Mouse (Mus musculus): ENCODE measurements around the gene Gpc6. TPM values are rescaled to one million over a fixed set of nuclear protein-coding genes. Genes with fewer than 3 reads are reported as not detected.

Gene Gpc6
- total and polyA plus RNA-seq, 3 experiments: not detected

GRCm38 (mm10) chr14:117055134-117055533 is 130.0 kb downstream of the Gpc6 start:
- H3K27ac ChIP-seq (ENCODE audit: control insufficient read depth, low read depth, low read length): no peak overlapping the region
- no peak overlapping the region for H3K4me3 ChIP-seq (ENCODE audit: control insufficient read depth in 1 of 2, insufficient read depth in 1 of 2, low read depth in 2 of 2, low read length in 2 of 2)
- H3K4me1 ChIP-seq (ENCODE audit: control insufficient read depth in 1 of 2, insufficient read depth in 2 of 2, low read length in 2 of 2): no peaks in the 10 kb centered on the region
- no peaks in the 10 kb centered on the region for H3K79me2 ChIP-seq (ENCODE audit: control insufficient read depth, insufficient read depth, low read length, poor library complexity)
- no peaks in the 10 kb centered on the region for H3K36me3 ChIP-seq (ENCODE audit: control insufficient read depth in 1 of 2, insufficient read depth in 2 of 2, low read length in 2 of 2)
- TF ChIP-seq SIN3A (IDR thresholded peaks at IDR 0.05; ENCODE audit: low read length) (no peak), MEF2A (IDR thresholded peaks at IDR 0.05; ENCODE audit: extremely low read depth, insufficient replicate concordance, low read depth, low read length, poor library complexity, severe bottlenecking) (no peak), UBTF (IDR thresholded peaks at IDR 0.05; ENCODE audit: borderline replicate concordance, insufficient read depth, low read depth, low read length) (no peak), ZNF384 (IDR thresholded peaks at IDR 0.05; ENCODE audit: low read depth, low read length) (no peak)
- no peaks in the 10 kb centered on the region for H3K9me3 ChIP-seq (replicated peaks; ENCODE audit: insufficient read depth, low read length)
- H3K27me3 ChIP-seq (ENCODE audit: control insufficient read depth in 1 of 2, insufficient read depth in 2 of 2, low read length in 2 of 2): no peaks in the 10 kb centered on the region
- no peak for DNase-seq (ENCODE audit: low read depth, low spot score)
- no peak overlapping the region for H3K9ac ChIP-seq (ENCODE audit: control insufficient read depth, low read depth, low read length, poor library complexity, severe bottlenecking)

GRCm38 (mm10) chr14:117061078-117061477 is 136.0 kb downstream of the Gpc6 start:
- Histone ChIP-seq H3K27me3 (ENCODE audit: control insufficient read depth in 1 of 2, insufficient read depth in 2 of 2, low read length in 2 of 2) (no peaks in the 10 kb centered on the region), H3K79me2 (ENCODE audit: control insufficient read depth, insufficient read depth, low read length, poor library complexity) (no peaks in the 10 kb centered on the region), H3K36me3 (ENCODE audit: control insufficient read depth in 1 of 2, insufficient read depth in 2 of 2, low read length in 2 of 2) (no peaks in the 10 kb centered on the region), H3K4me1 (ENCODE audit: control insufficient read depth in 1 of 2, insufficient read depth in 2 of 2, low read length in 2 of 2) (no peaks in the 10 kb centered on the region), H3K9me3 (replicated peaks; ENCODE audit: insufficient read depth, low read length) (no peaks in the 10 kb centered on the region), H3K9ac (ENCODE audit: control insufficient read depth, low read depth, low read length, poor library complexity, severe bottlenecking) (no peak overlapping the region), H3K27ac (ENCODE audit: control insufficient read depth, low read depth, low read length) (no peak overlapping the region), H3K4me3 (ENCODE audit: control insufficient read depth in 1 of 2, insufficient read depth in 1 of 2, low read depth in 2 of 2, low read length in 2 of 2) (no peak overlapping the region)
- DNase-seq (ENCODE audit: low read depth, low spot score): no peak
- TF ChIP-seq POLR2AphosphoS2 (IDR thresholded peaks at IDR 0.05; ENCODE audit: low read length) (no peak), ZNF384 (IDR thresholded peaks at IDR 0.05; ENCODE audit: low read depth, low read length) (no peak)

GRCm38 (mm10) chr14:117061527-117061926 is 136.4 kb downstream of the Gpc6 start:
- H3K79me2 ChIP-seq (ENCODE audit: control insufficient read depth, insufficient read depth, low read length, poor library complexity): no peaks in the 10 kb centered on the region
- H3K9ac ChIP-seq (ENCODE audit: control insufficient read depth, low read depth, low read length, poor library complexity, severe bottlenecking): no peak overlapping the region
- no peaks in the 10 kb centered on the region for H3K27me3 ChIP-seq (ENCODE audit: control insufficient read depth in 1 of 2, insufficient read depth in 2 of 2, low read length in 2 of 2)
- H3K36me3 ChIP-seq (ENCODE audit: control insufficient read depth in 1 of 2, insufficient read depth in 2 of 2, low read length in 2 of 2): no peaks in the 10 kb centered on the region
- H3K4me1 ChIP-seq (ENCODE audit: control insufficient read depth in 1 of 2, insufficient read depth in 2 of 2, low read length in 2 of 2): no peaks in the 10 kb centered on the region
- H3K4me3 ChIP-seq (ENCODE audit: control insufficient read depth in 1 of 2, insufficient read depth in 1 of 2, low read depth in 2 of 2, low read length in 2 of 2): no peak overlapping the region
- DNase-seq (ENCODE audit: low read depth, low spot score): no peak
- no peaks in the 10 kb centered on the region for H3K9me3 ChIP-seq (replicated peaks; ENCODE audit: insufficient read depth, low read length)
- no peak overlapping the region for H3K27ac ChIP-seq (ENCODE audit: control insufficient read depth, low read depth, low read length)
- TF ChIP-seq CTCF (IDR thresholded peaks at IDR 0.05 in 2 of 3, conservative IDR thresholded peaks at IDR 0.05 in 1 of 3; ENCODE audit: control insufficient read depth in 1 of 3, insufficient read depth in 1 of 3, low read depth in 2 of 3, low read length in 3 of 3, poor library complexity in 1 of 3, severe bottlenecking in 1 of 3) (no peak), KAT2A (conservative IDR thresholded peaks at IDR 0.05; ENCODE audit: low read depth, low read length) (no peak)

GRCm38 (mm10) chr14:117068179-117068578 is 143.1 kb downstream of the Gpc6 start:
- no peaks in the 10 kb centered on the region for H3K27me3 ChIP-seq (ENCODE audit: control insufficient read depth in 1 of 2, insufficient read depth in 2 of 2, low read length in 2 of 2)
- H3K9me3 ChIP-seq (replicated peaks; ENCODE audit: insufficient read depth, low read length): no peaks in the 10 kb centered on the region
- H3K4me3 ChIP-seq (ENCODE audit: control insufficient read depth in 1 of 2, insufficient read depth in 1 of 2, low read depth in 2 of 2, low read length in 2 of 2): no peak overlapping the region
- H3K27ac ChIP-seq (ENCODE audit: control insufficient read depth, low read depth, low read length): no peak overlapping the region
- no peaks in the 10 kb centered on the region for H3K36me3 ChIP-seq (ENCODE audit: control insufficient read depth in 1 of 2, insufficient read depth in 2 of 2, low read length in 2 of 2)
- no peak overlapping the region for H3K9ac ChIP-seq (ENCODE audit: control insufficient read depth, low read depth, low read length, poor library complexity, severe bottlenecking)
- no peaks in the 10 kb centered on the region for H3K4me1 ChIP-seq (ENCODE audit: control insufficient read depth in 1 of 2, insufficient read depth in 2 of 2, low read length in 2 of 2)
- DNase-seq (ENCODE audit: low read depth, low spot score): no peak
- H3K79me2 ChIP-seq (ENCODE audit: control insufficient read depth, insufficient read depth, low read length, poor library complexity): no peaks in the 10 kb centered on the region
- no peak for TF ChIP-seq USF2 (IDR thresholded peaks at IDR 0.05; ENCODE audit: borderline replicate concordance in 1 of 2, insufficient read depth in 1 of 2, low read depth in 1 of 2, low read length in 2 of 2)
- TF ChIP-seq ZC3H11A (IDR thresholded peaks at IDR 0.05; ENCODE audit: low read depth, low read length): no peak
- TF ChIP-seq MAFK (IDR thresholded peaks at IDR 0.05; ENCODE audit: borderline replicate concordance, low read depth, low read length): no peak
- no peak for TF ChIP-seq KAT2A (conservative IDR thresholded peaks at IDR 0.05; ENCODE audit: low read depth, low read length)
- TF ChIP-seq TCF12 (IDR thresholded peaks at IDR 0.05; ENCODE audit: low read depth, low read length): no peak
